Mouse (Mus musculus) lung, postnatal 0 days (tissue): Measurements from ENCODE around the gene Eif4a1.

Experiments used
- CTCF ChIP-seq: IDR thresholded peaks from 2 replicates; pipeline ENCODE4 v1.5.1; 2016; ENCODE audit warnings: antibody characterized with exemption, mild to moderate bottlenecking
- EP300 ChIP-seq: IDR thresholded peaks from 2 replicates; pipeline ENCODE4 v1.6.1; 2016; ENCODE audit warnings: antibody characterized with exemption, mild to moderate bottlenecking, control low read depth

GRCm38 (mm10) chr11:69687061-69687460, 14.8 kb upstream of the Eif4a1 start:
- TF ChIP-seq EP300 = no peak
- TF ChIP-seq CTCF = no peak
